Mouse (Mus musculus): ENCODE results near the gene Nfyc.

The Nfyc gene

DNA sequence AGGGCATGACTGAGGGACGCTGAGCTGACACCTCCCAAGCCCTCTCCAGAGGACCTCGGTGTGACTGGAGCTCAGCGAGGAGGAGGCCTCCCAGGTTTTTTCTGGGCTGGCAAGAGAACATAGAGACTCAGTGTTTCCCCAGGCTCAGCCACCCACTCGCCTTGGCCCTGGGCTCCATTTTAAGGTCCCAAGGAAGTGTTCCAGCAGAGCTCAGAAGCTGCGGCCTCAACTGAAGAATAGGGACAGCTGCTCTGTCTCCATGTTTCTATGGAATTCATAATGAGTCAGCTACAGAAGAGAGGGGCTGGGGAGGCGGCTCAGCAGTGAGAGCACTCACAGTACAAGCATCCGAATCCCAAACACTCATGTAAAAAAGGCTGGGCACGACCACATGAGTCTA, 113.8 kb downstream of the Nfyc start:
- no peak for DNase-seq (ENCODE audit: extremely low read depth, insufficient read length, low spot score)

DNA sequence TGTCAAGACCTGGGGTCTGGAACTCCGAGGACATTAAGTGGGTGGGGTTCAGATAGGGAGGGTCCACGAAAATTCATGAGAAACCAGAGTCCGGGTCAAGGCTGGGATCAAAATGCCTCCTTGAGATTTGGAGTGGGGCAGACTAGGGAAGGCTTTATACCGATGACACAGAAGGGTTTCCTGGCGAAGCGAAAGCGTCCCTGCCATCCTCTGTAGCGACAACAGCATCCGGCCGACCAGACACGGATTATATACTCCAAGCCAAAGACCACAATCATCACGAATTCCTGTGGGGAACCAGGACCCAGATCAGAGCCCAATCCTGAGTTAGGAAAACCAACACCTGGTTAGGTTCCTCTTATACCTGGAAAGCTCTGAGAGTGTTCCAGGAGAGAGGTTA, 114.6 kb downstream of the Nfyc start:
- DNase-seq (ENCODE audit: extremely low read depth, insufficient read length, low spot score): no peak

DNA sequence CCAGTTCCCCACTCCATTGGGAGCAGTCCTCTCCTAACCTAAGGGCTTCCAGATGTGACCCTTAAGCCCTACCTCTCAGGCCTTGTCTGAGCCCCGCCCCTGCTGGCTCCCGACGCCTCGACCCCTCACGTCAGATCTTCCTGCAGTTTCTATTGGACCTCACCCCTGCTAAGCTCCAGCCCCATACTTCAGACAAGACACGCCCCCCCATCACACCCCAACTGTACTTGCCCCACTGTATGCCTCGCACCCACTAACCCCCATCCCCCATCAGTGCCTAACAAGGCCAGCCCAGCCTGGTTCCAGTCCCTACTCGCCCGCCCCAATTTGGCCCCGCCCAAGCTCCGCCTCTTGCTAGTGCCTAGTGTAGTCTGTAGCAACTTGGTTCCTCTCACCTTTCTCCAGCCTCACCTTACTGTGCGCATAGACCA, 115.2 kb downstream of the Nfyc start:
- DNase-seq (ENCODE audit: extremely low read depth, insufficient read length, low spot score): no peak

DNA sequence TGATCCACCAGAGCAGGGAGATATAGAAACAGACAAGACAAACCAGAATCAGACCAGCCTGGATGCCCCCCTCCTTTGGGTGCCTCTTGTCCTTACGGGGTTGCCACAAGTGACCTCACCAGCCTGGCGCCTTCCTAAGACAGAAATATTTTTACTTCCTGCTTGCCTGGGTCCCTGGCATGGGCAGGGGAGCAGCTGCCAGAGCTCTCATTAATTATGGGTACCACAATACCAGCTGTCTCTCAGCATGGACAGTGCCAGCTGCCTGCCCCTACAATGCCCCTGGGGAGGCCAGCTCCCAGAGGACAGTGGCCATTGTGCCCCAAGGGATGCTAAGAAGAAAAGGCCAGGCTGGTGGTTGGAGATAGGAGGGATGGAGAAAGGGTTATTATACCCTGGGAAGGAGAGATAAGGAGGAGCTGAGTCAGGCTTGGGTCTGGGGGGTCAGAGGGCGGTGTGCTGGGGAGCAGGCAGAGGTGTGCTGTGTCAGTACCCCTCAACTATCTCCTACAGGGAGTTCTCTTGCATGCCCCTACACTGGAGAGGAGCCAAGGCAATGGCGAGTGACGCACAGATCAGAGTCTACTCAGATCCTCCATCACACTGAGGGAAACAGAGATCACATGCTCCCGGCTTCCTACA, 117.4 kb downstream of the Nfyc start:
- DNase-seq (ENCODE audit: extremely low read depth, insufficient read length, low spot score): no peak

DNA sequence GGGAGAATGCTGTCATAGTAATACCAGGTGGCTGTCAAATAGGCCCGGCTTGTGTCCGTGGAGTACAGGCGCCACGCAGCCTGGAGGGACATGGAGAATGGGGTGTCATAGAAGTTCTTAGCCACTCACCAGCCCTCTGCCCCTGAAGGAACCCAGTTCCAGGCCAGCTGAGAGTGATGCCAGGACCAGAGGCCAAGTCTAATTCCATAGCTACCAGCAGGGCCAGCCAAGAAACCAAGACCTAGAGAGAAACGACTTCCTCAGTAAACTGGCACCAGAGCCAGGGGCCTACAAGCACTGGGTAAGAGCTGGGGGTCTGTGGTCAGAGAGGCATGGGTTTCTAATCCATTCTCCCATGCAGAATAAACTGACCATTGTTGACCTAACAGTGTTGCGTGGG, 118.4 kb downstream of the Nfyc start:
- DNase-seq (ENCODE audit: extremely low read depth, insufficient read length, low spot score): no peak

DNA sequence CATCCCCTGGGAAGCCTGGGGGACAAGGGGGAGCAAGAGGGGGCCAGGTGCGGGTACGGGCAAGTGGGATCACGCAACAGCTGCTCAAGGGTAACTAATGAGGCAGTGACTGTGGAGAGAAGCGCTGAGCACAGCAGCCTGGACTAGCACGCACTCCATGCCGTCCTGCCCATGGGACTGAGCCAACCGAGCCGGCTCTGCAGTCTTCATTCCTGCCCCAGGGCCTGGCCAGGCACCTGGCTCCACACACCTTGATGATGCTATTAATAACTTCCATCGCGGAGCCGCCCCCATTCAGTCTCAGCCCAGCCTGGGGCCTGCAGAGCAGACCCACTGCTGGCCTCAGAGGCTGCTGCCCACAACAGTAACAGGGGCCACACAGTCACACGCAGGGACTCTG, 119.1 kb downstream of the Nfyc start:
- no peak for DNase-seq (ENCODE audit: extremely low read depth, insufficient read length, low spot score)
